Mouse (Mus musculus) intestine, embryonic 16.5 days (tissue): ENCODE measurements around the gene Ppm1h. TPM values are rescaled to one million over a fixed set of nuclear protein-coding genes. Genes with fewer than 3 reads are reported as not detected.

Experiments used
- ATAC-seq: fragments of 200-750 bp; cut with Nextera tagmentation; 2 replicates; pipeline ENCODE4 v1.8.0; 2017; ENCODE audit warnings: moderate TSS enrichment, moderate library complexity
- H3K27ac ChIP-seq: fragments of 300-500 bp; sonication (generic); 2 replicates; pipeline ENCODE4 v1.5.1; 2014; ENCODE audit warnings: mild to moderate bottlenecking, low read length
- H3K27me3 ChIP-seq: fragments of 300-500 bp; sonication (generic); replicated peaks from 2 replicates; pipeline ENCODE4 v1.6.1; 2014; ENCODE audit warnings: low read length, control low read depth, mixed read lengths; ENCODE audit not compliant: control insufficient read depth, insufficient read depth
- H3K36me3 ChIP-seq: fragments of 300-500 bp; sonication (generic); 2 replicates; pipeline ENCODE4 v1.6.1; 2014; ENCODE audit warnings: low read length, control low read depth; ENCODE audit not compliant: control insufficient read depth, insufficient read depth
- H3K4me1 ChIP-seq: fragments of 300-500 bp; sonication (generic); 2 replicates; pipeline ENCODE4 v1.6.1; 2014; ENCODE audit warnings: low read length, control low read depth, mixed read lengths; ENCODE audit not compliant: control insufficient read depth, insufficient read depth
- H3K4me2 ChIP-seq: fragments of 300-500 bp; sonication (generic); 2 replicates; pipeline ENCODE4 v1.6.1; 2014; ENCODE audit warnings: low read depth, low read length, control low read depth
- H3K4me3 ChIP-seq: fragments of 300-500 bp; sonication (generic); 2 replicates; pipeline ENCODE4 v1.5.1; 2014; ENCODE audit warnings: mild to moderate bottlenecking, low read length
- H3K9ac ChIP-seq: fragments of 300-500 bp; sonication (generic); 2 replicates; pipeline ENCODE4 v1.6.1; 2014; ENCODE audit warnings: low read depth, low read length
- H3K9me3 ChIP-seq: fragments of 300-500 bp; sonication (generic); 2 replicates; pipeline ENCODE4 v1.6.1; 2016; ENCODE audit warnings: low read length, control low read depth; ENCODE audit not compliant: control insufficient read depth
- WGBS: fragments of 180-500 bp; shearing (Covaris S2); extraction: QIAGEN DNeasy Blood & Tissue Kit; methylation state at CpG from one replicate; pipeline ENCODE4 v1.1.7; 2014; 5-methylcytosine and 5-hydroxymethylcytosine counted together
- polyA plus RNA-seq: library from polyadenylated mRNA; unstranded; fragments of >200 nt; fragmentation: Nextera tagmentation; extraction: Ambion mirVana; gene quantifications from 2 replicates; pipeline ENCODE4 v1.2.1, GENCODE M21; 2015

The Ppm1h gene
- polyA plus RNA-seq, 1 experiment from 2014 or later = 14.8 TPM

DNA sequence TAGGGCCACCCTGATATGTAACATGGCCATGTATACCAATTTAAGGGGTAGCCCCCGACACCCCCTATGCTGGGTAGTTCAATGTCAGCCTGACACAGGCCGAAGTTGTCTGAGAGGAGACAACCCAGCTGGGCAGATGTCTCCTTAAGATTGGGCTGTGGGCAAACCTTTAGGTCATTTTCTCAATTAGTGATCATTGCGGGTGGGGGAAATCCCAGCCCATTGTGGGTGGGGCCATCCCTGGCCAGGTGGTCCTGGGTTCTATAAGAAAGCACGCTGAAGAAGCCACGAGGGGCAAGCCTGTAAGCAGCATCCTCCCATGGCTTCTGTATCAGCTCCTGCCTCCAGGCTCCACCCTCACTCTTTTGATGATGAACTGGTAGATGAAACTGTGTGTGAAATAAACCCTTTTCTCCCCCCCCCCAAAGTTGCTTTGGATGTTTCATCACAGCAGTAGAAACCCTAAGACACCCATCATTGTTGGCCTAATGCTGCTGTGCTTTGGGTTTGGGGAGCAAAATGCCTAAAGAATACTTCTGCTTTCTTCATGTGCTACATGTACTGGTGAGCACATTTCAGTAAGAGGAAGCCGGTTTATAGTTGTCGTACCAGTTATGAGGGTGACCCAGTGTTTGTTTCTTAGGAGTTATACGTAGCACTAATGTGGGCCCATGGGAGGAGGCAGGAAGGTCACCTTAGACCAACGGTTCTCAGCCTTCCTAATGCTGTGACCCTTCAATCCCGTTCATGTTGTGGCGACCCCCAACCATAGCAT is 68.8 kb downstream of the Ppm1h start:
- no peaks in the 10 kb centered on the region for H3K36me3 ChIP-seq
- no peaks in the 10 kb centered on the region for H3K27me3 ChIP-seq
- no peaks in the 10 kb centered on the region for H3K9me3 ChIP-seq
- no peak overlapping the region for H3K27ac ChIP-seq
- no peak overlapping the region for H3K9ac ChIP-seq
- no peak overlapping the region for H3K4me2 ChIP-seq
- no peak for ATAC-seq
- no peak overlapping the region for H3K4me3 ChIP-seq
- H3K4me1 ChIP-seq = no peaks in the 10 kb centered on the region
- WGBS = 88% methylated on average over 11 of the region's 11 CpGs

DNA sequence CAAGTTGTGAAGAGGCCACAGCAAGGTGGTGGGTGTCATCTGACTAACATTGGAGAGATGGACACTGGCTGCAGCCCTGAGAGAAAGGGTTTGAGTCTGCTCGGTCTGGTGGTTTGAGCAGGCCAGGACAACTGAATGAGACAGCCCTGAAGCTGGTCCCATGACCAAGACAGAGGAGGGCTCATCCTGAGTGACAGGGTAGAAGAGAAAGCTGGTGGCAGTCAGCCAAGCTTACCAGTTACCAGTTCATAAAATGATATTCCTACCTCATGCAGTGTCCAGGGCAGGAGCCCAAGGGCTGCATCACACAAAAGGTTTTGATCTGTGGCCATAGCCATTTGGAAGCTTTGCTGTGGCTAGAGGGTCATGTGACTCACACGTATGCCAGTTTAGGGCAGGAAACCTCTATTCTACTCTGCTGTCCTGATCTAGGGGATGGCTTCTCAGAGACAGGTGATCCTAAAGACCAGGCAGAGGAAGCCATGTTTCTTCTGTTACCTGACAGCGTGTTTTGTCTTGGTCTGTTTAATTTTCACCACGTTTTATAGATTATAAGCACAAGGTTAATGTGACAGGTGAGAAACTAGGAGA is 69.9 kb downstream of the Ppm1h start:
- H3K4me1 ChIP-seq = 0 out of 2 replicates have a peak, but pooled peaks cover 5% of the 10 kb centered on the region
- no peak for ATAC-seq
- no peaks in the 10 kb centered on the region for H3K9me3 ChIP-seq
- H3K9ac ChIP-seq = no peak overlapping the region
- 70% methylated on average over 4 of the region's 4 CpGs for WGBS
- no peak overlapping the region for H3K4me2 ChIP-seq
- H3K4me3 ChIP-seq = no peak overlapping the region
- H3K36me3 ChIP-seq = no peaks in the 10 kb centered on the region
- no peaks in the 10 kb centered on the region for H3K27me3 ChIP-seq
- H3K27ac ChIP-seq = no peak overlapping the region

- no peak overlapping the region for H3K9ac ChIP-seq
- no peaks in the 10 kb centered on the region for H3K27me3 ChIP-seq
- H3K9me3 ChIP-seq = no peaks in the 10 kb centered on the region
- H3K4me2 ChIP-seq = no peak overlapping the region
- WGBS = 88% methylated on average over 12 of the region's 12 CpGs
- no peak for ATAC-seq
- H3K36me3 ChIP-seq = no peaks in the 10 kb centered on the region
- H3K4me3 ChIP-seq = no peak overlapping the region
- no peak overlapping the region for H3K27ac ChIP-seq
- 0 out of 2 replicates have a peak, but pooled peaks cover 5% of the 10 kb centered on the region for H3K4me1 ChIP-seq
Observed at GRCm38 (mm10) chr10:122749071-122749470, 70.5 kb downstream of the Ppm1h start.

DNA sequence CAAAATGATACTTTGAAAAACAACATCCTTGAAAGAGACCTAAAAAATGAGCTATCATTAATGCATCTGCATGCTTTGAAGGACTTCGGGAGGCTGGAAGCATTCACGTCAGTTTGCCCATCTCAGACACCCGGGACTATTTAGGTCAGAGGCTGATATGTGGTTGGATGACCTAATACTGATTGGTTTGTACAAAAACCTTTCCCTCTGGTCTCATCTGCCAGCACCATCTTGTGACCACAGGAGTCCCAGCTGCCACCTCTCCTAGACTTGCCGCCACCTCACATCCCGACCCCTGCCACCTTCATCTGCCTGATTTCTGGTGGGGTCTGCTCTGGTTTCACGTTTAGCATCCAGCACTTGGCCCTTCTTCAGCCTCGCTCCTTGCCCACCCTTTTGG is 71.3 kb downstream of the Ppm1h start:
- Histone ChIP-seq H3K4me1 (0 out of 2 replicates have a peak, but pooled peaks cover 5% of the 10 kb centered on the region), H3K9ac (no peak overlapping the region), H3K36me3 (no peaks in the 10 kb centered on the region), H3K4me3 (no peak overlapping the region), H3K4me2 (no peak overlapping the region), H3K27me3 (no peaks in the 10 kb centered on the region), H3K9me3 (no peaks in the 10 kb centered on the region), H3K27ac (no peak overlapping the region)
- ATAC-seq = no peak
- 88% methylated on average over 7 of the region's 7 CpGs for WGBS

DNA sequence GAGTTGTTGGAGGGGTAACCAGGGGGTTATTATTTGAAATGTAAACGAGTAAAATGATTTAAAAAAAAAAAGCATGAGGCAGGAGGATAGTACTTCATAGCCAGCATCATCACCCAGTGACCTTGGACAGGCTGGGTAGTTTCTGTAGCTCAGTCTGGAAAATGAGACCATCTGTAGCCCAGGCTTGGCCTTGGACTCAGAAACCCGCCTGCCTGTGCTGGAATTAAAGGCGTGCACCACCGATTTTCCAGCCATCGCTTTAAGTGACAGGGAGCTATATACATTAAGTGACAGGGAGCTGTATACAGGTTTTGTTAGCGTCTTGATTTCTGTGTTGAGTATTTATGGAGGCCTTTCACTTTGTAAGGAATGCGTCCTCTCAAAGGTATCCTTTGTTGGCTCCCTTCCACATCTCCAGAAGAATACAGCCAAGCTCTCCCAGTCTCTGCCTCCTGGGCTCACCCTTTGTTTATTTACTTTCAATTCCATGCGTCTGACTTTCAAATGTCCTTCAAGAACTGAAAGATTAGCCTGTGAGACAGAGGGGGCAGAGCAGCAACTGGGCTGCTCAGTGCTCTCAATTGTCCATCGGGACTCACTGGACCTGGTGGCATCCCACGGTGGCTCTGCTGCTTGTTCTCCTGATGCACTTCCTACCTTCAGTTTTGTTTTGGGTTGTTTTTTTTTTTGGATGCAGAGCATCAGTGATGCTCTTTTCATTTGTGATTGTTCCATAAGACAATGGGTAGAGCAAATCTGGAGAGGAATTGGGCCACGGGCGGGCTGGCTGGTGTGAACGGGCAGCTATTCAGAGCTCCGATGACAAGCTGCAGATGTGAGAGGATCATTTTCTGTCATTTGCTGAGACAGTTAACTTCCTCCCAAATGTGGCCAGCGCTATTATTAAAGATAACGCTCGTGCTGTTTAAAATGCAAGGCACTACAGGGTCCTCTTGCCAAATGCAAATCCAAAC is 74.7 kb downstream of the Ppm1h start:
- Histone ChIP-seq H3K4me2 (no peak overlapping the region), H3K9me3 (no peaks in the 10 kb centered on the region), H3K9ac (no peak overlapping the region), H3K27me3 (no peaks in the 10 kb centered on the region), H3K27ac (no peak overlapping the region), H3K4me3 (no peak overlapping the region), H3K36me3 (no peaks in the 10 kb centered on the region), H3K4me1 (peaks cover 15% of the 10 kb centered on the region)
- no peak for ATAC-seq
- WGBS = 49% methylated on average over 17 of the region's 17 CpGs

GRCm38 (mm10) chr10:122753924-122754307 is 75.4 kb downstream of the Ppm1h start:
- Histone ChIP-seq H3K27me3 (no peaks in the 10 kb centered on the region), H3K36me3 (no peaks in the 10 kb centered on the region), H3K9me3 (no peaks in the 10 kb centered on the region), H3K27ac (no peak overlapping the region), H3K4me1 (peaks cover 15% of the 10 kb centered on the region), H3K4me3 (no peak overlapping the region), H3K4me2 (no peak overlapping the region), H3K9ac (no peak overlapping the region)
- ATAC-seq = no peak
- WGBS = 51% methylated on average over 2 of the region's 2 CpGs

GRCm38 (mm10) chr10:122754967-122755366 is 76.4 kb downstream of the Ppm1h start:
- WGBS = 100% methylated on average over 1 of the region's 1 CpGs
- no peaks in the 10 kb centered on the region for H3K9me3 ChIP-seq
- ATAC-seq = no peak
- H3K36me3 ChIP-seq = no peaks in the 10 kb centered on the region
- peaks cover 15% of the 10 kb centered on the region for H3K4me1 ChIP-seq
- H3K27me3 ChIP-seq = no peaks in the 10 kb centered on the region
- H3K4me2 ChIP-seq = no peak overlapping the region
- H3K9ac ChIP-seq = no peak overlapping the region
- no peak overlapping the region for H3K27ac ChIP-seq
- H3K4me3 ChIP-seq = no peak overlapping the region

- Histone ChIP-seq H3K4me1 (peaks cover 15% of the 10 kb centered on the region), H3K4me2 (no peak overlapping the region), H3K36me3 (no peaks in the 10 kb centered on the region), H3K9me3 (no peaks in the 10 kb centered on the region), H3K27me3 (no peaks in the 10 kb centered on the region), H3K27ac (no peak overlapping the region), H3K4me3 (no peak overlapping the region), H3K9ac (no peak overlapping the region)
- ATAC-seq = no peak
- 18% methylated on average over 7 of the region's 7 CpGs for WGBS
Observed at GRCm38 (mm10) chr10:122756879-122757530, 78.4 kb downstream of the Ppm1h start.

GRCm38 (mm10) chr10:122757727-122758126 is 79.2 kb downstream of the Ppm1h start:
- no peak overlapping the region for H3K9ac ChIP-seq
- no peaks in the 10 kb centered on the region for H3K36me3 ChIP-seq
- no peaks in the 10 kb centered on the region for H3K27me3 ChIP-seq
- H3K4me1 ChIP-seq = peaks cover 15% of the 10 kb centered on the region
- H3K4me2 ChIP-seq = no peak overlapping the region
- H3K27ac ChIP-seq = no peak overlapping the region
- 78% methylated on average over 12 of the region's 12 CpGs for WGBS
- no peak for ATAC-seq
- no peaks in the 10 kb centered on the region for H3K9me3 ChIP-seq
- H3K4me3 ChIP-seq = no peak overlapping the region
